Mouse (Mus musculus): ENCODE results near the gene Spata13.

The Spata13 gene

GRCm38 (mm10) chr14:60797596-60797995 is 163.8 kb downstream of the Spata13 start:
- DNase-seq: no peak

- DNase-seq: no peak
Observed at GRCm38 (mm10) chr14:60798721-60799120, 164.9 kb downstream of the Spata13 start.

- no peak for DNase-seq
Observed at GRCm38 (mm10) chr14:60799762-60800728, 166.2 kb downstream of the Spata13 start.

- DNase-seq: no peak
Observed at GRCm38 (mm10) chr14:60802026-60802425, 168.2 kb downstream of the Spata13 start.

GRCm38 (mm10) chr14:60804978-60805377 is 171.2 kb downstream of the Spata13 start:
- no peak for DNase-seq

- no peak for DNase-seq
Observed at GRCm38 (mm10) chr14:60805871-60806270, 172.1 kb downstream of the Spata13 start.

GRCm38 (mm10) chr14:60806891-60807344 is 173.1 kb downstream of the Spata13 start:
- no peak for DNase-seq

GRCm38 (mm10) chr14:60809881-60810280 is 176.1 kb downstream of the Spata13 start:
- DNase-seq: no peak

- DNase-seq: no peak
Observed at GRCm38 (mm10) chr14:60811547-60811946, 177.7 kb downstream of the Spata13 start.
